Mouse (Mus musculus) neural tube, embryonic 10.5 days (tissue): ENCODE measurements around the gene Slc16a10.

Experiments
- DNase-seq: peaks from one replicate; pipeline ENCODE4 v3.0.0-alpha.2; 2017; ENCODE audit warnings: low spot score; ENCODE audit errors: extremely low spot score

Gene Slc16a10

GRCm38 (mm10) chr10:40069270-40069669 is 72.8 kb downstream of the Slc16a10 start:
- no peak for DNase-seq

GRCm38 (mm10) chr10:40068595-40068994 is 73.5 kb downstream of the Slc16a10 start:
- no peak for DNase-seq

- no peak for DNase-seq
These were observed 74.5 kb downstream of the Slc16a10 start for GRCm38 (mm10) chr10:40067529-40067928.

- DNase-seq: no peak
These were observed 75.0 kb downstream of the Slc16a10 start for GRCm38 (mm10) chr10:40067071-40067470.

GRCm38 (mm10) chr10:40065357-40065756 is 76.7 kb downstream of the Slc16a10 start:
- no peak for DNase-seq

GRCm38 (mm10) chr10:40063291-40063890 is 78.7 kb downstream of the Slc16a10 start:
- DNase-seq: no peak

- DNase-seq: no peak
These were observed 79.2 kb downstream of the Slc16a10 start for GRCm38 (mm10) chr10:40062812-40063211.

- no peak for DNase-seq
These were observed 80.1 kb downstream of the Slc16a10 start for GRCm38 (mm10) chr10:40061926-40062325.

- DNase-seq: no peak
These were observed 83.3 kb downstream of the Slc16a10 start for GRCm38 (mm10) chr10:40058786-40059120.

GRCm38 (mm10) chr10:40058062-40058785 is 83.8 kb downstream of the Slc16a10 start:
- DNase-seq: no peak

GRCm38 (mm10) chr10:40057615-40058014 is 84.4 kb downstream of the Slc16a10 start:
- no peak for DNase-seq

- no peak for DNase-seq
These were observed 87.6 kb downstream of the Slc16a10 start for GRCm38 (mm10) chr10:40054455-40054854.

GRCm38 (mm10) chr10:40053896-40054295 is 88.2 kb downstream of the Slc16a10 start:
- DNase-seq: no peak

GRCm38 (mm10) chr10:40053257-40053895 is 88.7 kb downstream of the Slc16a10 start:
- no peak for DNase-seq

GRCm38 (mm10) chr10:40051997-40052396 is 90.1 kb downstream of the Slc16a10 start:
- no peak for DNase-seq

GRCm38 (mm10) chr10:40050763-40051162 is 91.3 kb downstream of the Slc16a10 start:
- no peak for DNase-seq

GRCm38 (mm10) chr10:40041339-40041738 is 100.7 kb downstream of the Slc16a10 start:
- DNase-seq: no peak

- no peak for DNase-seq
These were observed 105.1 kb downstream of the Slc16a10 start for GRCm38 (mm10) chr10:40036686-40037560.

GRCm38 (mm10) chr10:40034956-40035355 is 107.1 kb downstream of the Slc16a10 start:
- DNase-seq: no peak

- no peak for DNase-seq
These were observed 109.2 kb downstream of the Slc16a10 start for GRCm38 (mm10) chr10:40032897-40033296.

- no peak for DNase-seq
These were observed 111.3 kb downstream of the Slc16a10 start for GRCm38 (mm10) chr10:40030716-40031115.

- DNase-seq: no peak
These were observed 112.4 kb downstream of the Slc16a10 start for GRCm38 (mm10) chr10:40029610-40030009.
